21 mouse cellular contexts compared by ENCODE assay signal in genomic region chr7:130205140-130205539, GRCm38 (mm10).
DNase-seq lines count a peak whose midpoint lies in the region; ATAC-seq lines count a peak whose summit lies in the region.
"Had no signal": no experiment of that assay in that cellular context is flagged by ENCODE, and none has a peak within 500 bp of the region (broad histone marks: within the 10 kb centered on the region; RNA-seq: fewer than 3 reads in every experiment).

No protein-coding gene starts in this region.

- H3K4me2 ChIP-seq in kidney, embryonic 16.5 days (replicated peaks; ENCODE audit: low read depth, low read length): no peak overlapping the region
- no peak overlapping the region for H3K4me2 ChIP-seq in embryonic facial prominence, embryonic 11.5 days (ENCODE audit: low read depth, low read length)
- H3K4me2 ChIP-seq in embryonic facial prominence, embryonic 14.5 days (ENCODE audit: low read depth, low read length): no peak overlapping the region
- H3K4me2 ChIP-seq in limb, embryonic 15.5 days: no peak overlapping the region
- H3K4me2 ChIP-seq: heart, embryonic 13.5 days; midbrain, embryonic 15.5 days had no signal

- no peak overlapping the region for H3K4me3 ChIP-seq in kidney, embryonic 16.5 days (ENCODE audit: low read length)
- H3K4me3 ChIP-seq in embryonic facial prominence, embryonic 11.5 days (ENCODE audit: low read depth, low read length): no peak overlapping the region
- H3K4me3 ChIP-seq in embryonic facial prominence, embryonic 14.5 days (ENCODE audit: low read depth, low read length): no peak overlapping the region
- H3K4me3 ChIP-seq in limb, embryonic 15.5 days: no peak overlapping the region
- H3K4me3 ChIP-seq: gastrocnemius, adult 2 months; heart, embryonic 13.5 days; left cerebral cortex, adult 2 months; midbrain, embryonic 15.5 days had no signal

- H3K9ac ChIP-seq in kidney, embryonic 16.5 days (replicated peaks; ENCODE audit: low read length): no peak overlapping the region
- H3K9ac ChIP-seq in embryonic facial prominence, embryonic 11.5 days (replicated peaks; ENCODE audit: low read length): no peak overlapping the region
- H3K9ac ChIP-seq in embryonic facial prominence, embryonic 14.5 days (ENCODE audit: low read depth, low read length): no peak overlapping the region
- no peak overlapping the region for H3K9ac ChIP-seq in limb, embryonic 15.5 days
- H3K9ac ChIP-seq: heart, embryonic 13.5 days; liver, embryonic 14.5 days; midbrain, embryonic 15.5 days had no signal

- 78% methylated on average over 7 of the region's 7 CpGs for WGBS in kidney, embryonic 16.5 days
- 64% methylated on average over 7 of the region's 7 CpGs for WGBS in embryonic facial prominence, embryonic 11.5 days
- 39% methylated on average over 7 of the region's 7 CpGs for WGBS in embryonic facial prominence, embryonic 14.5 days
- 48% methylated on average over 7 of the region's 7 CpGs for WGBS in limb, embryonic 15.5 days

- H3K9me3 ChIP-seq in kidney, embryonic 16.5 days (ENCODE audit: low read length): no peaks in the 10 kb centered on the region
- H3K9me3 ChIP-seq in embryonic facial prominence, embryonic 11.5 days (replicated peaks; ENCODE audit: control insufficient read depth, low read length): no peaks in the 10 kb centered on the region
- no peaks in the 10 kb centered on the region for H3K9me3 ChIP-seq in embryonic facial prominence, embryonic 14.5 days (ENCODE audit: control insufficient read depth, low read length)
- H3K9me3 ChIP-seq in limb, embryonic 15.5 days: no peaks in the 10 kb centered on the region
- H3K9me3 ChIP-seq: heart, embryonic 13.5 days; midbrain, embryonic 15.5 days had no signal

- 0 out of 2 replicates have a peak, but pooled peaks cover 6% of the 10 kb centered on the region for H3K36me3 ChIP-seq in kidney, embryonic 16.5 days (ENCODE audit: insufficient read depth, low read length)
- no peaks in the 10 kb centered on the region; the same call in 1 of the 2 replicates for H3K36me3 ChIP-seq in embryonic facial prominence, embryonic 11.5 days (replicated peaks; ENCODE audit: control insufficient read depth, insufficient read depth, low read depth, low read length)
- H3K36me3 ChIP-seq in embryonic facial prominence, embryonic 14.5 days (ENCODE audit: control insufficient read depth, insufficient read depth, low read length): 0 out of 2 replicates have a peak, but pooled peaks cover 8% of the 10 kb centered on the region
- H3K36me3 ChIP-seq in limb, embryonic 15.5 days: peaks cover 14% of the 10 kb centered on the region; the same call in 1 of the 2 replicates
- H3K36me3 ChIP-seq: midbrain, embryonic 15.5 days had no signal

- peak overlapping the region; percentile 83 for H3K27ac ChIP-seq in kidney, embryonic 16.5 days (ENCODE audit: low read length)
- H3K27ac ChIP-seq in embryonic facial prominence, embryonic 11.5 days (replicated peaks; ENCODE audit: low read depth, low read length): peak overlapping the region; percentile 14; the same call in 1 of the 2 replicates
- peak overlapping the region; percentile 72 for H3K27ac ChIP-seq in embryonic facial prominence, embryonic 14.5 days (replicated peaks; ENCODE audit: low read depth, low read length)
- H3K27ac ChIP-seq in limb, embryonic 15.5 days: peak overlapping the region; percentile 88
- H3K27ac ChIP-seq: gastrocnemius, adult 2 months; heart, embryonic 13.5 days; left cerebral cortex, adult 2 months; liver, embryonic 14.5 days had no signal

- DNase-seq in kidney, postnatal 36 days: no peak
- DNase-seq in embryonic facial prominence, embryonic 11.5 days (ENCODE audit: low spot score): peak; percentile 60
- peak; percentile 65 for DNase-seq in embryonic facial prominence, embryonic 14.5 days (ENCODE audit: low spot score)
- no peak for DNase-seq in adrenal gland, postnatal 14 days
- no peak for DNase-seq in frontal cortex, postnatal 10 days (ENCODE audit: low spot score in 2 of 2)
- DNase-seq: adrenal gland, adult 8-10 months; cerebellum, adult 9-11 months; gastrocnemius, adult 2 months; heart, postnatal 36 days; kidney, adult 11 months; kidney, postnatal 4 days; layer of hippocampus, adult 9-11 months; left cerebral cortex, postnatal 4 days; right cerebral cortex, postnatal 25 days had no signal

- H3K4me1 ChIP-seq in kidney, embryonic 16.5 days (ENCODE audit: insufficient read depth, low read length): peaks cover 73% of the 10 kb centered on the region
- no peaks in the 10 kb centered on the region; the same call in 1 of the 2 replicates for H3K4me1 ChIP-seq in embryonic facial prominence, embryonic 11.5 days (ENCODE audit: control insufficient read depth, insufficient read depth, low read length)
- H3K4me1 ChIP-seq in embryonic facial prominence, embryonic 14.5 days (ENCODE audit: control insufficient read depth, insufficient read depth, low read length): peaks cover 44% of the 10 kb centered on the region
- H3K4me1 ChIP-seq in limb, embryonic 15.5 days: peaks cover 70% of the 10 kb centered on the region

- ATAC-seq in kidney, embryonic 16.5 days (ENCODE audit: low FRiP score, low TSS enrichment): no peak
- no peak for ATAC-seq in embryonic facial prominence, embryonic 11.5 days (replicated peaks; ENCODE audit: insufficient number of reproducible peaks, low FRiP score, low TSS enrichment, low read depth)
- no peak for ATAC-seq in embryonic facial prominence, embryonic 14.5 days (ENCODE audit: low read depth)
- no peak for ATAC-seq in limb, embryonic 15.5 days (ENCODE audit: insufficient number of reproducible peaks, low FRiP score, low TSS enrichment, low read depth)
- ATAC-seq: lung, postnatal 0 days; midbrain, embryonic 15.5 days had no signal

- H3K27me3 ChIP-seq in kidney, embryonic 16.5 days (ENCODE audit: insufficient read depth, low read length): no peaks in the 10 kb centered on the region
- H3K27me3 ChIP-seq in embryonic facial prominence, embryonic 11.5 days (ENCODE audit: control insufficient read depth, insufficient read depth, low read length): no peaks in the 10 kb centered on the region
- no peaks in the 10 kb centered on the region for H3K27me3 ChIP-seq in embryonic facial prominence, embryonic 14.5 days (replicated peaks; ENCODE audit: control insufficient read depth, insufficient read depth, low read length)
- no peaks in the 10 kb centered on the region for H3K27me3 ChIP-seq in limb, embryonic 15.5 days
- H3K27me3 ChIP-seq: heart, embryonic 13.5 days; midbrain, embryonic 15.5 days had no signal

Comparison
In these comparisons a context has a peak if more than half of its experiments do, and no peak if none do; other contexts are left out.
1. H3K27ac ChIP-seq: peak in every context shown above with its lines; median percentile 88 in limb, embryonic 15.5 days; 83 in kidney, embryonic 16.5 days; 72 in embryonic facial prominence, embryonic 14.5 days; 14 in embryonic facial prominence, embryonic 11.5 days.
2. DNase-seq: peak in embryonic facial prominence, embryonic 11.5 days (single experiment) and embryonic facial prominence, embryonic 14.5 days (single experiment); none in kidney, postnatal 36 days (0 of 2), adrenal gland, postnatal 14 days (single experiment) and frontal cortex, postnatal 10 days (0 of 2).